Mouse (Mus musculus) G1E (cell line): Measurements from ENCODE around the gene Dcdc2a.

Experiments
- CTCF ChIP-seq: IDR thresholded peaks from 2 replicates; pipeline ENCODE4 v1.5.1; 2012; ENCODE audit warnings: low read depth, low read length, inconsistent platforms, mixed read lengths
- GATA1 ChIP-seq: IDR thresholded peaks from 2 replicates; pipeline ENCODE4 v1.6.1; 2012; ENCODE audit warnings: borderline replicate concordance, low read length, inconsistent platforms, mixed read lengths
- POLR2AphosphoS5 ChIP-seq: IDR thresholded peaks from 2 replicates; pipeline ENCODE4 v1.6.1; 2012; ENCODE audit warnings: low read depth, low read length, inconsistent platforms; ENCODE audit not compliant: insufficient replicate concordance
- TAL1 ChIP-seq: conservative IDR thresholded peaks from 2 replicates; pipeline ENCODE4 v1.6.1; 2012; ENCODE audit warnings: low read depth, low read length, inconsistent platforms, mixed read lengths

GRCm38 (mm10) chr13:25186436-25187325 lies 130.9 kb downstream of the Dcdc2a start:
- TF ChIP-seq CTCF (no peak), GATA1 (no peak), POLR2AphosphoS5 (no peak), TAL1 (no peak)
